Mouse (Mus musculus) layer of hippocampus, postnatal 25 days (tissue): ENCODE data around the gene Nup107. TPM values are rescaled to one million over a fixed set of nuclear protein-coding genes. Genes with fewer than 3 reads are reported as not detected.
"Not testable (repeated sequence)": the region's sequence is repeated elsewhere in the genome, so short reads cannot be mapped to it uniquely, and the experiment has no call there.

ENCODE experiments used
- DNase-seq, 2 experiments: peaks; one replicate each; pipeline ENCODE4 v3.0.0; 2022; ENCODE audit warnings: mixed read lengths in 2 of 2, low spot score in 1 of 2; ENCODE audit errors: extremely low spot score in 1 of 2
- total RNA-seq, 2 experiments: library from RNA; stranded (reverse); gene quantifications; 2 replicates each; pipeline ENCODE4 v1.2.3; 2021

The Nup107 gene
- total RNA-seq, 2 experiments from 2014 or later: 17.6 to 20.4 TPM

GRCm38 (mm10) chr10:117726350-117726749 is 66.2 kb downstream of the Nup107 start:
- no peak for DNase-seq

DNA sequence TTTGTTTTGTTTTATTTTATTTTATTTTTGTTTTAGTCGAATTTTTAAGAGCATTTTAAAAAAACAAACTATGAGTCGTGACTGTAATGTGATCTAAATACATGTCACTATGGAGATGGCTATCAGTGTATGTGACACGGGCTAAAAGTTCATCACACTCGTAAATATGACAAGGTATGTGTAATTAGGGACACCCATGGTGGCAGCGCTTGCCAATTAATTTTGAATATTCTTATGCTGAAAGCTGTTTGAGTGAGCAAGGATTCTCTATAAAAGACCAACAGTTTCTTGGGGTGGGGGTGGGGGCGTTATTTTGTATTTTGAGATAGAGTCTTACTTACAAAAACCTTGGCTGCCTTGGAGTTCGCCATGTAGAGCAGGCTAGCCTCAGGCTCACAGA is 66.8 kb downstream of the Nup107 start:
- DNase-seq: no peak

DNA sequence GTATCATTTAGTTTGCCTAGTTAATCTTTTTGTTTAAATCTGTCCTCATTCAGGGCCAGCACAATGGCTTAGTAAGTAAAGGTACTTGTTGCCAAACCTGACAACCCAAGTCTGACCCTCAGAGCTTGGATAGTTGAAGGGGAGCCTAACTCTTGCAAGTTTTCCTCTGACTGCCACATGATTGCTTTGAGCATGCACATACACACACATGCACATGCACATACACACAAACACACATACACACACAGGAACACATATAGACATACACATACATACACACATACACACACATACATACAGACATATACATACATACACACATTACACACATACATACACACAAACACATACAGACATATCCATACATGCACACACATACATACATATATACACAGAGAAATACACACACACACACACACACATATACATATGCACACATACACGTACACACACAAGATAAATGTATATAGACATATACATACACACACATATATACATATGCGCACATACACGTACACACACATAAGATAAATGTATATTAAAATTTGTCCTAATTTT is 67.6 kb downstream of the Nup107 start:
- DNase-seq: no peak

- no peak for DNase-seq
Measured at GRCm38 (mm10) chr10:117724136-117724718, 68.3 kb downstream of the Nup107 start.

DNA sequence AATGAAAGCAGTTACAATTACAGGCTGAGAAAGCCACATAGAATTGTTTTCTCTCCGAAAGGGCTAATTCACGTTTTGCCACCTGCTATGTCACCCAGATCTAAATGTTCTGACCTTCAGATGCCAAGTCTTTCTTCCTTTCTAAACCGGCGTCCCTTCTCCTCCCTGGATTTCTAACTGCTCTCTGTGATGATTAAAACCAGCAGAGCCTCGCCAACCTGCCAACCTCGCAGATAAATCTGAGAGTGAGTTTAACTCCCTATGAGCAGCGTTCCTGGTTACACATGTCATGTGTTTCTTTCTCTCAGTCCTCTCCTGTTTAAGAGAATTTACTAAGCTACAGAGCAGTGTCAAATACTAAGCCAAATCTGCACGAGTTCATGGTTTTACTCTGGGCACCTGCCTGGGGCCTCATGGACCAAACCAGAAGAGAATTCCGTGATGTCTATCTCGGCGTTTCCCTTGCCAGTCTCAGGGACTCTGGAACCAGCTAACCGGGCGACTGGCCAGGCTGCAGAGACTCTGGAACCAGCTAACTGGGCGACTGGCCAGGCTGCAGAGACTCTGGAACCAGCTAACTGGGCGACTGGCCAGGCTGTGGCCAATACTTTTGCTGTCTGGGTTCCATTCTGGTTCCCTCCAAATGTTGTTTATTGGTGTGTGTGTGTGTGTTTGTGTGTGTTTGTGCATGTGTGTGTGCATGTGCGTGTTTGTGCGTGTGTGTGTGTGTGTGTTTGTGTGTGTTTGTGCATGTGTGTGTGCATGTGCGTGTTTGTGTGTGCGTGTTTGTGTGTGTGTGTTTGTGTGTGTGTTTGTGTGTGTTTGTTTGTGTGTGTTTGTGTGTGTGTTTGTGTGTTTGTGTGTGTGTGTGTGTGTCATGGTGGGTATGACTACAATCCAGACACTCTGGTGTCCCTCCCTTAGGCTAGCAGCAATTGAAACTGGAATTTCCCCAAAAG is 74.1 kb downstream of the Nup107 start:
- DNase-seq: no peak

GRCm38 (mm10) chr10:117717583-117717982 is 74.9 kb downstream of the Nup107 start:
- no peak for DNase-seq

- no peak for DNase-seq
Measured at GRCm38 (mm10) chr10:117716686-117717085, 75.8 kb downstream of the Nup107 start.

DNA sequence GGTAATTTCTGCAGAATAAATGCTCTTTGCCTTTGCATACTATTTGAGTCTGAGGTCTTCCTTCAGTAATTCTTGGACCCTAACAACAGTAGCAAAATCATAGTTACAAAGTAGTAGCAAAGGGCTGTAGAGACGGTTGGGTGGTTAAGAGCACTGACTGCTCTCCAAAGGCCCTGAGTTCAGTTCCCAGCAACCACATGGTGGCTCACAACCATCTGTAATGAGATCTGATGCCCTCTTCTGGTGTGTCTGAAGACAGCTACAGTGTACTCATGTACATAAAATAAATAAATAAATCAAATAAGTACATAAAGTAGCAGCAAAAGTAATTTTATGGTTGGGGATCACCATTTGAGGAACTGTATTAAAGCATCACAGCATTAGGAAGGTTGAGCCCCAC is 76.9 kb downstream of the Nup107 start:
- DNase-seq: not testable (repeated sequence)

DNA sequence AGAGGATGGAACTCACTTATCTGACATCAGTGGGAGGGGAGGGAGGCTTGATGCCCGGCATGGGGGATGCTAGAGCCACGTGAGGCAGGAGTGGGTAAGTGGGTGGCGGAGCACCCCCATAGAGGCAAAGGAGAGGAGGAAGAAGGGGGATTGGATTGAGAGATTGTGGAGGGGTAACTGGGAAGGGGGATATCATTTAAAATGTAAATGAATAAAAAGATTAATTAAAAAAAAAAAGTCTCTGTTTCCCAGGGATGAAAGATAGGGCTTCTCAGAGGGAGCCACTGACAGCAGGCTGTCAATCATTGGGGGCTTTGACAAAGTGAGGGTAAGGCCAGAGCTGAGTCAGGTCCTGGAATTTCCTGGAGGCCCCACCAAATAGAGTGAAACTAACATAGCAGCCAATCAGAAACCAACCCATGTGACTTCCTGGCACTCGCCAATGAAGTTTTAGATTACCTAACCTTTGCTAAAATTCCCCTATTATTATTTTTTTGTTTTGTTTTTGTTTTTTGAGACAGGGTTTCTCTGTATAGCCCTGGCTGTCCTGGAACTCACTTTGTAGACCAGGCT is 77.5 kb downstream of the Nup107 start:
- DNase-seq: no peak

DNA sequence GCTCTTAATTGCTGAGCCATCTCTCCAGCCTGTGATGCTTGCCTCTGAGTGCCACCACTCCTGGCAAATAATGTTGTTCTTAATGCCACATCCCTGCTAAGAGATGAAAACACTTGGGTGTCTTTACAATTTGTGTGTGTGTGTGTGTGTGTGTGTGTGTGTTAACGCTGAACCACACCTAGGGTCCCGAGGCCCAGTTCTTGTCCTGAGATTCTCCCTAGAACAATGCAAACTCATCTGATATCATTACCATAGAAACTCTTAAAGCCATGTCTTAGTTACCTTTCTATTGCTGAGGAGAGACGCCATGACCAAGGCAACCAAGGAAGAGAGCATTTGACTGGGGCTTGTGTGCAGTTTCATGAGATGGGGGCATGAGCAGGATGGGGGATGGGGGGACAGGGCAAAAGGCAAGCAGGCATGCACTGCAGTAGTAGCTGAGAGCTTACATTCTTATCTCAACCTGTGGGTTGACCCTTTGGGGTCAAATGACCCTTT is 78.4 kb downstream of the Nup107 start:
- no peak for DNase-seq

DNA sequence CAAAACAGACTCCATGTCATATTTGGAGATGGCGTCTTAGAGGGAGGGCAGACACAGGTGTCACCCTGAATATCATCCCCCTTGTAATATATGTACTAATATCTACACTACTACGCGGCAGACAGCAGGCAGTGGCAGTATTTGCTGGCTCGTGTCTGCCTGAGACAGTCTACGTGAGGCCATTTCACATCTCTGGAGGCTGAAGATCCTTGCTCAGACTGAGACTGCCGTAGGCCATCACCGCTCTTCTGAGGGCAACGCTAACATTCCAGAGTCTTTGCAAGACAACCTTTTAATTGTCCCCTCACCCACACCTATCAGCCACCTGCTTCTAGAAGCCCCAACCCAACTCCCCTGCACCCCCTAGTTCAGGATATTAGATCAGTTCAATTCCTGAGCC is 79.0 kb downstream of the Nup107 start:
- no peak for DNase-seq

GRCm38 (mm10) chr10:117712871-117713270 is 79.6 kb downstream of the Nup107 start:
- DNase-seq: no peak

DNA sequence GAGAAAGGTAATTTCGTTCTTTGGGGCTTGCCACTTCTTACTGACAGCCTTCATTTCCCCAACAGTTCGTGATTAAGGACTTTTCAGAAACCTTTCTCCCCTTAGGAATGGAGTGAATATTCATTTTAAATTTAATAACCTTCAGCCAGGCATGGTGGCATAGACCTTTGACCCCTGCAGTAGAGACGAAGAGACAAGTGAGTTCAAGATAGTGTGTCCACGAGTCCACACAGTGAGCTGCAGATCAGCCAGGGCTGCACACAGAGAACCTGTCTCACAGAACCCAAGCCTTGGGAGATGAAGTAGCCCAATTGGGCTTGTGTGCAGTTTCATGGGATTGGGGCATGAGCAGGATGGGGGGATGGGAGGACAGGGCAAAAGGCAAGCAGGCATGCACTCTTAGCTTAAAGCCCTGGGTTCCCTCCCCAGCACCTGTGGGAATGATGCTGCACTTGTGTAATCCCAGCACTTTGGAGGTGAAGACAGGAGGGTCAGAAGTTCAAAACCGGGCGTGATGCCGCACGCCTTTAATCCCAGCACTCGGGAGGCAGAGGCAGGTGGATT is 80.2 kb downstream of the Nup107 start:
- no peak for DNase-seq

- DNase-seq: no peak
Measured at GRCm38 (mm10) chr10:117711408-117711807, 81.1 kb downstream of the Nup107 start.

DNA sequence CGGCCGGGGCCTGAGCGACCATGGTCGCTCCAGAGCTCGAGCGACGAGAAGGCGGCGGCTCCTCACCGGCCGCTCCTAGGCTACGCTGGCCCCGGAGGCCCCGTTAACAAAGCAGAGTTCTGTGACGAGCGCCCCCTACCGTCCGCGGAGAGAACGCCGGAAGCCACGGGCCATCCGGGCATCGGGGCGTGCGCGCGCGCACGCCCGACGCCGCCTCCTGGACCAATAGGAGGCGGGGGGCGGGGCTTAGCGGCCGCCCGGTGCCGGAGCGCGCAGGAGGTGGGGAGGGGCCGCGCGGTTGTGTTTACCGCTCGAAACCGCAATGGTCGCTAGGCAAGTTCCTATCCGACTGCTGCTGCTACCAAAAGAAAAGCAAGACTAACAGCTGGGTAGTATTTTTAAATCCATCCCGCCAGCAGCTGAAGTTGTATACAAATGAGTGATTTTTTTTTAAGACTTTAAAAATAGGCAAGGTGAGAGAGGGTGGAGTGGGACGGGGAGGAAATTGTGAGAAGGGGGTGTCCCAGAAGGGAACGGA is 81.8 kb downstream of the Nup107 start, which contains the start of gene Mdm2:
Gene Mdm2 (minus strand): TSS at position 155 of the 538 bp plus-strand sequence.
- peak; percentile 99 to 100 for DNase-seq

DNA sequence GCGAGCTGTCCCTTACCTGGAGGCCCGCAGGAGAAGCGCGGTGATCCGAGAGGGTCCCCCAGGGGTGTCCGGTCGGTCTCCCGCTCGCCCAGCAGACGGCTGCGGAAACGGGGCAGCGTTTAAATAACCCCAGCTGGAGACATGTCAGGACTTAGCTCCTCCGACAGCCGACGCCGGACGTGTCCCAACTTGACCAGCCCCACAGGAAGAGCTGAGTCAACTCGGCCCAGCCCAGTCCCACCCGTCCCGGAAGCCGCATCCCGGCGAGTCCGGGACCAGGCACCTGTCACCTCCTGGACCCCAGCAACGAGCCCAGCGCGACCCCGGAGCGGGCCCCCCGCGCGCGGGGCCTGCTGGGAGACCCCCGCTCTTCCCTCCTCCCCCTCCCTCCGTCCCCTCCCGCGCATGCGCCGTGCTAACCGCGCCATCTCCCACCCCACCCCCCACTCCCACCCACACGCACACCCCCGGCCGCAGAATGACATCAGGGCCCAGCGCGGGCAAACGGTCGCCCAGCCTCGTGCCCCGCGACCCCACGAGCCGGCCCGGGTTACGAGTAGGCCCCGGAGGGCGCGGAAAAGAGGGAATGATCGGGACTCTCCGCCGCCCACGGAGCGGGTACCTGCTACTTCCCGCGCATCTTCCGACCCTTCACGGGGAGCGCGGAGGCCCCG is 82.4 kb downstream of the Nup107 start:
- peak; percentile 67 to 71 for DNase-seq

DNA sequence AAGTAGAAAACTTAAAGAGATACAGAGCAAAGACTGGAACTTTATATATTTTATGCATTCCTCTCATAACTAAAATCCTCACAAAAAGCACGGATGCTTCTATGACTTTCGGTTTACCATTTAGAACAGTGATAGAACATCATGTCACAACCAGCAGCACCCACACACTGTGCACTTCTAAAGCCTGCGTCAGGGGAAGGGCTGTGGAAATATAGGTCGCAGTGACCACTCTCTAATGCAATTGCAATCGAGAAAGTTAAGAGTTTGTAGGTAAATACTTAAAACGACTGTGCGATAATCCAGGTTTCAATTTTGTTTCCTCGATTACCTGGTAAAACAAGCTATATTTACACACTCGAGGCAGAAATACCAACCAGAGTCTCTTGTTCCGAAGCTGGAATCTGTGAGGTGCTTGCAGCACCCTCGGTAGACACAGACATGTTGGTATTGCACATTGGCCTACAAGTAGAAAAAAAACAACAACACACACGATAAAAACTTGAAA is 83.1 kb downstream of the Nup107 start:
- DNase-seq: no peak

- DNase-seq: no peak
Measured at GRCm38 (mm10) chr10:117708856-117709255, 83.6 kb downstream of the Nup107 start.

DNA sequence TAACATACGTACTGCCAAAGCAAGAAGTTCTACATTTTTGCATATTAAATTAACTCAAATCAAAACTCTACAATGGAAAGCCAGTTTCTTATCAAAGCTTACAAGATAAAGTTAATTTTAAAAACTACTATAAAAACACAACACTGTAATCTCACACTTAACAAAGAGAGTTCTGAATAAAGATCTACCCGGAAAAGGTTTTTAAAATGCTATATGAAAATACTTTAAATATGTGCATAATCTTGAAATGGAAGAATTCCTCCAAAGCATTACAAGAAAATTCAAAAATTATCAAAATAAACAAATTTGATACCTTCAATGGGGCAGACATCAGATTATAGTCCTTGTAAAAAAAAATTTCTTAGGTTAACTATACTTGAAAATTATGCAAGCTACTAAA is 84.1 kb downstream of the Nup107 start:
- DNase-seq: no peak
